Mouse (Mus musculus) erythroblast, embryonic 14.5 days (primary cell): ENCODE data around the gene Kcnk4.

ENCODE experiments used
- GATA1 ChIP-seq: IDR thresholded peaks from 2 replicates; pipeline ENCODE4 v1.6.1; 2012; ENCODE audit warnings: low read length, inconsistent platforms, mixed read lengths
- TAL1 ChIP-seq: IDR thresholded peaks from 3 replicates; pipeline ENCODE4 v1.6.1; 2012; ENCODE audit warnings: low read length, inconsistent platforms, mixed read lengths

GRCm38 (mm10) chr19:6933436-6934194 lies 700 bp downstream of the Kcnk4 start:
- no peak for TF ChIP-seq GATA1
- no peak for TF ChIP-seq TAL1
